ENCODE assay signal across 9 mouse cellular contexts in the genomic region with DNA sequence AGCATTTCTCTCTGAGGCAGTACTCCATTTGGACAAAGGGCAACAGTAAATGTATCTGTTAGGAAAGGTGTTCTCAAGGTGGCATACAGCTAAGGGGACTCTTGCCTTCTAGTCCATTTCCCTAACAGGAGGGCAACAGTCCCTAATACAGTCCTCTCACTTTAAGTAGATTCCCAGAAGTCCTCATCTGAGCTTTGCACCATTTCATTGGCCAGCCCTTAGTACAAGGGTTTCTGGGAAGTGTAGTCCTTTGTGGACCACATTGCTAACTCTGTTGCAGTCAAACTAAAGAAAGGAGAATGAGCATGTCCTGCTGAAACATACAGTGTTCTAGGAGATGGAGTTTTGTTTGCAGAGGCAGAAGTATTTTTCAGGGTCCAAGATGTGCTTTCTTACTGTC. TPM values are rescaled to one million over a fixed set of nuclear protein-coding genes. Genes with fewer than 3 reads are reported as not detected.
DNase-seq lines count a peak whose midpoint lies in the region; ATAC-seq and TF ChIP-seq lines count a peak whose summit lies in the region.
"Had no signal": no experiment of that assay in that cellular context is flagged by ENCODE, and none has a peak within 500 bp of the region (broad histone marks: within the 10 kb centered on the region; RNA-seq: fewer than 3 reads in every experiment).

No protein-coding gene starts in this region.

- H3K27ac ChIP-seq in neural tube, embryonic 11.5 days (ENCODE audit: low read depth, low read length), result no peak overlapping the region
- H3K27ac ChIP-seq in kidney, postnatal 0 days, result no peak overlapping the region
- no peak overlapping the region for H3K27ac ChIP-seq in neural tube, embryonic 12.5 days
- H3K27ac ChIP-seq: liver, embryonic 14.5 days had no signal

- H3K36me3 ChIP-seq in neural tube, embryonic 11.5 days (ENCODE audit: control insufficient read depth, insufficient read depth, low read length), result no peaks in the 10 kb centered on the region
- no peaks in the 10 kb centered on the region for H3K36me3 ChIP-seq in kidney, postnatal 0 days (ENCODE audit: insufficient read depth, low read length)
- no peaks in the 10 kb centered on the region for H3K36me3 ChIP-seq in neural tube, embryonic 12.5 days

- H3K4me1 ChIP-seq in neural tube, embryonic 11.5 days (ENCODE audit: control insufficient read depth, insufficient read depth, low read length), result no peaks in the 10 kb centered on the region
- no peaks in the 10 kb centered on the region for H3K4me1 ChIP-seq in kidney, postnatal 0 days (replicated peaks; ENCODE audit: insufficient read depth, low read length)
- H3K4me1 ChIP-seq in neural tube, embryonic 12.5 days, result no peaks in the 10 kb centered on the region

- ATAC-seq in neural tube, embryonic 11.5 days (ENCODE audit: insufficient read depth, low FRiP score, low TSS enrichment), result peak; percentile 81; the same call in 1 of the 2 replicates
- ATAC-seq in kidney, postnatal 0 days (replicated peaks; ENCODE audit: low FRiP score, low read depth), result no peak
- ATAC-seq in neural tube, embryonic 12.5 days (ENCODE audit: low FRiP score, low read depth), result peak; percentile 89

- H3K4me3 ChIP-seq in neural tube, embryonic 11.5 days (ENCODE audit: low read depth, low read length), result no peak overlapping the region
- no peak overlapping the region for H3K4me3 ChIP-seq in kidney, postnatal 0 days (replicated peaks; ENCODE audit: low read depth, low read length)
- no peak overlapping the region for H3K4me3 ChIP-seq in neural tube, embryonic 12.5 days

- peak; percentile 64 for DNase-seq in embryo, embryonic 10 days (ENCODE audit: low spot score)
- no peak for DNase-seq in embryo, embryonic 9.5 days (ENCODE audit: extremely low spot score)
- no peak for DNase-seq in neural tube, embryonic 11.5 days (ENCODE audit: low spot score)
- DNase-seq in neural tube, embryonic 10.5 days (ENCODE audit: extremely low spot score, low spot score), result no peak
- DNase-seq in kidney, postnatal 0 days (ENCODE audit: low spot score), result peak; percentile 71
- no peak for DNase-seq in spleen, adult 12 weeks (ENCODE audit: low spot score)
- DNase-seq in spleen, postnatal 4 days (ENCODE audit: low spot score in 2 of 2), result no peak

- H3K27me3 ChIP-seq in neural tube, embryonic 11.5 days (ENCODE audit: control insufficient read depth, insufficient read depth, low read length), result no peaks in the 10 kb centered on the region
- no peaks in the 10 kb centered on the region for H3K27me3 ChIP-seq in kidney, postnatal 0 days (ENCODE audit: insufficient read depth, low read length)
- H3K27me3 ChIP-seq in neural tube, embryonic 12.5 days (replicated peaks), result no peaks in the 10 kb centered on the region

- no peaks in the 10 kb centered on the region for H3K9me3 ChIP-seq in neural tube, embryonic 11.5 days (ENCODE audit: control insufficient read depth, low read length)
- no peaks in the 10 kb centered on the region for H3K9me3 ChIP-seq in kidney, postnatal 0 days (replicated peaks; ENCODE audit: low read length)
- H3K9me3 ChIP-seq in neural tube, embryonic 12.5 days, result no peaks in the 10 kb centered on the region

- TF ChIP-seq CTCF in kidney, postnatal 0 days (IDR thresholded peaks at IDR 0.05; ENCODE audit: low read depth), result no peak

- H3K9ac ChIP-seq in neural tube, embryonic 11.5 days (ENCODE audit: low read length), result no peak overlapping the region
- H3K9ac ChIP-seq in kidney, postnatal 0 days (ENCODE audit: low read depth, low read length), result no peak overlapping the region
- no peak overlapping the region for H3K9ac ChIP-seq in neural tube, embryonic 12.5 days
- H3K9ac ChIP-seq: liver, embryonic 14.5 days had no signal

- H3K4me2 ChIP-seq in neural tube, embryonic 11.5 days (ENCODE audit: low read depth), result no peak overlapping the region
- H3K4me2 ChIP-seq in kidney, postnatal 0 days (ENCODE audit: low read length), result no peak overlapping the region
- H3K4me2 ChIP-seq in neural tube, embryonic 12.5 days (replicated peaks), result no peak overlapping the region

RNA-seq across cellular contexts. Expression of a gene that starts 10.8 kb away (rescaled TPM):
- 0.19 and 0.28 TPM in 2 replicates for polyA plus RNA-seq in neural tube, embryonic 11.5 days (2014; fragmentation: Nextera tagmentation; extraction: Ambion mirVana)
- polyA plus RNA-seq in kidney, postnatal 0 days (2015; fragmentation: Nextera tagmentation; extraction: Ambion mirVana), result 0.23 and 0.25 TPM in 2 replicates
- 0.78 and 1.1 TPM in 2 replicates for polyA plus RNA-seq in neural tube, embryonic 12.5 days (2016; fragmentation: Nextera tagmentation; extraction: Ambion mirVana)

Comparison
In these comparisons a context has a peak if more than half of its experiments do, and no peak if none do; other contexts are left out.
1. DNase-seq: peak in embryo, embryonic 10 days (single experiment) and kidney, postnatal 0 days (single experiment); none in embryo, embryonic 9.5 days (single experiment), neural tube, embryonic 11.5 days (single experiment), neural tube, embryonic 10.5 days (single experiment), spleen, adult 12 weeks (single experiment) and spleen, postnatal 4 days (0 of 2).